Mouse (Mus musculus) limb, embryonic 15.5 days (tissue): ENCODE results near the gene Sema3d. TPM values are rescaled to one million over a fixed set of nuclear protein-coding genes. Genes with fewer than 3 reads are reported as not detected.

Experiments
- ATAC-seq: fragments of 200-750 bp; cut with Nextera tagmentation; 2 replicates; pipeline ENCODE4 v1.8.0; 2017; ENCODE audit warnings: low read depth, moderate TSS enrichment; ENCODE audit not compliant: insufficient number of reproducible peaks, low FRiP score, low TSS enrichment
- H3K27ac ChIP-seq: fragments of 300-500 bp; sonication (generic); 2 replicates; pipeline ENCODE4 v1.5.1; 2015; ENCODE audit warnings: moderate library complexity, mild to moderate bottlenecking, inconsistent platforms
- H3K27me3 ChIP-seq: fragments of 300-500 bp; sonication (generic); 2 replicates; pipeline ENCODE4 v1.6.1; 2015; ENCODE audit warnings: inconsistent platforms
- H3K36me3 ChIP-seq: fragments of 300-500 bp; sonication (generic); 2 replicates; pipeline ENCODE4 v1.6.1; 2015; ENCODE audit warnings: inconsistent platforms
- H3K4me1 ChIP-seq: fragments of 300-500 bp; sonication (generic); 2 replicates; pipeline ENCODE4 v1.6.1; 2015; ENCODE audit warnings: inconsistent platforms
- H3K4me2 ChIP-seq: fragments of 300-500 bp; sonication (generic); 2 replicates; pipeline ENCODE4 v1.6.1; 2015; ENCODE audit warnings: mild to moderate bottlenecking, inconsistent platforms
- H3K4me3 ChIP-seq: fragments of 300-500 bp; sonication (generic); 2 replicates; pipeline ENCODE4 v1.5.1; 2015; ENCODE audit warnings: mild to moderate bottlenecking, inconsistent platforms
- H3K9ac ChIP-seq: fragments of 300-500 bp; sonication (generic); 2 replicates; pipeline ENCODE4 v1.6.1; 2015; ENCODE audit warnings: inconsistent platforms
- H3K9me3 ChIP-seq: fragments of 300-500 bp; sonication (generic); 2 replicates; pipeline ENCODE4 v1.6.1; 2016; ENCODE audit warnings: inconsistent platforms
- WGBS: fragments of 180-500 bp; shearing (Covaris S2); methylation state at CpG from one replicate; pipeline ENCODE4 v1.1.7; 2015; 5-methylcytosine and 5-hydroxymethylcytosine counted together
- polyA plus RNA-seq: library from polyadenylated mRNA; unstranded; fragments of >200 nt; fragmentation: Nextera tagmentation; extraction: Ambion mirVana; gene quantifications from 2 replicates; pipeline ENCODE4 v1.2.1, GENCODE M21; 2015

The Sema3d gene
- polyA plus RNA-seq = 25.2 and 30.2 TPM in 2 replicates

DNA sequence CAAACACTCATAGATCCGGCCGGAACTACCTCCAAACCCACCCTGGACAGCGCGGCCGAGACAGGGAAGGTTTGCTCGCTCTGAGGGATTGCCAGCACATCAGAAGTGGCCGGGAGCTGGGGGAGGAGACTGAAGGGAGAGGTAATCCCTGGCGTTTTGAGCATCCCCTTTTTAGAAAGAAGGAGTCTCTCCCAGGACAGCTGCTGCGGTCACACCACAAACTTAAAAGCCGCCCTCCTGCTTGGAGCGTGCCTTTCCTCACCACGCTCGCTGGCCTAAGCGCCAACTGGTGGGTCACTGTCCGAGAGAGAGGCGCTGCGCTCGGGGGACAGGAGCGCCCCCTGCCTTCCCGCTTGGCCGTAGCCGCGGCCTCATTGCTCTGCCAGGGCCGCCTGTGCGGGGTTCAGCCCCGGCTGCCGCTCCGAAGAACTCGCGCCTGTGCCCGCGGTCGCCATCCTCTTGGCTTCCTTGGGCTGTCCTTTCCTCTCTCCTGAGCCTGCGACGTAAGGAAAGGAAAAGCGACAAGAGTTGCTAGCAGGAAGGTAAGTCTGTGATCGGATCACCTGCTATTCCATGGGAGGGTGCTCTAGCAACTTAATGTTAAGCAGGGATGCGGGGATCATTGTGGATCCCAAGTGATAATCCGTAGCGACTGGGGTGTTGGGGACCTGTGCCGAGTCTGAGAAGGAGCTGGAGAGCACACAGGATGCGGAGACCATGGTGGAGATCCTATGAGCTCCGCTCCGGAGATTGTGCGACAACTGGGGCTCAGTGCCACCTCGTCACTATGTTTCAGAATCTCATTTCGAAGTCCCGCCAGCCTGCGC, at the start of gene Sema3d:
Sema3d (plus strand) TSS at position 253 of the 827 bp plus-strand sequence.
- no peaks in the 10 kb centered on the region for H3K9me3 ChIP-seq
- peak within 1 kb of the TSS; percentile 80 for H3K4me2 ChIP-seq
- under 1% methylated on average over 49 of the region's 49 CpGs for WGBS
- H3K36me3 ChIP-seq = no peaks in the 10 kb centered on the region
- no peaks in the 10 kb centered on the region for H3K27me3 ChIP-seq
- H3K9ac ChIP-seq = peak within 1 kb of the TSS; percentile 66
- H3K4me1 ChIP-seq = peaks cover 6% of the 10 kb centered on the region; the same call in 1 of the 2 replicates
- peak within 1 kb of the TSS; percentile 63 for H3K4me3 ChIP-seq
- peak within 1 kb of the TSS; percentile 79 for H3K27ac ChIP-seq
- peak; percentile 88 for ATAC-seq

DNA sequence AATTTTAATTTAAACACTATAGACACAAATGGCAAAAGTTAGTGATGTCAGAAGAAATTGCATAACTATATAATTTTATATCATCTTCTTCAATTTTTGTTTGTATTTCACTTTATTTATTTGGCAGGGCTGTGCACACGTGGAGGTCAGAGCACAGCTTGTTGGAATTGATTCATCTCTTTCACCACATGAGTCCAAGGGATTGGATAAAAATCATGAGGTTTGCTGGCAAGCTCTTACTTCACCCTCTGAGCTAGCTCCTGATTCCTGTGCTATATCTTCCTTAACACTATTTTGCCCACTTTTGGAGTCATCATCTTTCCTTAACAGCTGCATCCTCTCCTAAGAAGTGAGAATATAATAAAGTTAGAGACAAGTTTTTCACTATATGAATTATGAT, 5.9 kb upstream of the Sema3d start:
- no peak for ATAC-seq
- H3K4me3 ChIP-seq = no peak overlapping the region
- no peaks in the 10 kb centered on the region for H3K4me1 ChIP-seq
- no peaks in the 10 kb centered on the region for H3K27me3 ChIP-seq
- 58% methylated on average over 1 of the region's 1 CpGs for WGBS
- no peak overlapping the region for H3K4me2 ChIP-seq
- H3K27ac ChIP-seq = no peak overlapping the region
- H3K9ac ChIP-seq = no peak overlapping the region
- no peaks in the 10 kb centered on the region for H3K36me3 ChIP-seq
- H3K9me3 ChIP-seq = no peaks in the 10 kb centered on the region

DNA sequence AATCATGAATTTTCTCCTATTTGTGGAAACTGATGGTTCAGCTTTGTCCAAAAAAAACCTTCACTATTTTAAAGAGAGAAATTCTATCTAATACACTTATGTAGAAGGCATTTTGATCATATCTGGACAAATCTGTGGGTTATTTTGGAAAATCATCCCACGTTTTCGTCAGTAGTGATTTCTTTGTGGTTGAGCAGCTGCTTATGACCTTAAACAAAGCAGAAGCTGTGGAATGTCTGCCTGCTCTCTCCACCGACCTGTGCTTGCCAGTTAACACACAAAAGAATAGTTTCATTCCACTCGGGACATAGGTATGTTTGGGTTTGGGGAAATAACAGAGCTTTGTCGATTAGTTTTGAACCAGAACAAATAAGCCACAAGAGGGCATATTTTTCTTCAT, 4.3 kb upstream of the Sema3d start:
- H3K4me1 ChIP-seq = 0 out of 2 replicates have a peak, but pooled peaks cover 3% of the 10 kb centered on the region
- no peak overlapping the region for H3K9ac ChIP-seq
- no peaks in the 10 kb centered on the region for H3K27me3 ChIP-seq
- H3K9me3 ChIP-seq = no peaks in the 10 kb centered on the region
- H3K4me2 ChIP-seq = no peak overlapping the region
- ATAC-seq = no peak
- H3K27ac ChIP-seq = no peak overlapping the region
- 44% methylated on average over 5 of the region's 5 CpGs for WGBS
- H3K36me3 ChIP-seq = no peaks in the 10 kb centered on the region
- no peak overlapping the region for H3K4me3 ChIP-seq

DNA sequence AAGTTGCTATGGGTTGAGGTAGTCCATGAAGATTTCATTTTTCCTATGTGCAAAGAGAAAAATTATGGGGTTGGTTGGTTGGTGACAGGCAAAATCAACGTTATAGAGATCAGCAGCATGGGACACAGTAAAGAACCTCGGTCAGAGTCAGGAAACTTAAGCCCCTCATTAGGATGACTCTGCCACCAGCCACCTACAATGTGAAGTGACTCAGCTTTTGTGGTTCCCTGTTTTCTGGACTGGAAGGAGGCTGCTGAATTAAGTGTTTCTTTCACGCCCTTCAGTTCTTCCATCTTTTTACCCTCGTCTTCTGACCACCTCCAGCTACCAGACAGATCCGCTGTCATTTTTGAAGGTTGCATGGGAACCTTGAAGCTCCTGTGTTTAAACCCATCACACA, 1.2 kb upstream of the Sema3d start:
- Histone ChIP-seq H3K27ac (no peak overlapping the region), H3K4me3 (no peak overlapping the region), H3K9me3 (no peaks in the 10 kb centered on the region), H3K9ac (no peak overlapping the region), H3K27me3 (no peaks in the 10 kb centered on the region), H3K4me2 (no peak overlapping the region), H3K4me1 (peaks cover 6% of the 10 kb centered on the region; the same call in 1 of the 2 replicates), H3K36me3 (no peaks in the 10 kb centered on the region)
- no peak for ATAC-seq
- WGBS = 82% methylated on average over 5 of the region's 5 CpGs

DNA sequence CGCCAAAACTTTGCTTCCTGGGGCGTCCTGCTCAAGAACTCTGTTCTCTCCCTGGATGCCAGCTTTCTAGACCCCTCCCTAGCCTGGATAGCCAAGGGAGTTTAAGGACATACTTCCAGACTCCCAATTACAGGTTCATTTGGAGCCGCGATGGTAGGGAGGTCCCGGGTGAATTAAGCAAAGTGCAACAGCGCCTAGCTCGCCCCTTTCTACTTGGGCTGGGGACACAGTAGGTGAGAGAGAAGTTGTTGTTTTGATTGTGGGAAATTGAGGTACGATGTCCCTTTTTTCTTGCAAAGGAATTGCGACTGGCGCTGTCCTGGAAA, 738 bp downstream of the Sema3d start:
- H3K36me3 ChIP-seq = no peaks in the 10 kb centered on the region
- H3K4me1 ChIP-seq = peaks cover 6% of the 10 kb centered on the region; the same call in 1 of the 2 replicates
- ATAC-seq = no peak
- peak overlapping the region; percentile 79 for H3K27ac ChIP-seq
- H3K4me3 ChIP-seq = peak overlapping the region; percentile 63
- H3K9ac ChIP-seq = peak overlapping the region; percentile 66
- no peaks in the 10 kb centered on the region for H3K27me3 ChIP-seq
- 1% methylated on average over 10 of the region's 10 CpGs for WGBS
- peak overlapping the region; percentile 80 for H3K4me2 ChIP-seq
- no peaks in the 10 kb centered on the region for H3K9me3 ChIP-seq

DNA sequence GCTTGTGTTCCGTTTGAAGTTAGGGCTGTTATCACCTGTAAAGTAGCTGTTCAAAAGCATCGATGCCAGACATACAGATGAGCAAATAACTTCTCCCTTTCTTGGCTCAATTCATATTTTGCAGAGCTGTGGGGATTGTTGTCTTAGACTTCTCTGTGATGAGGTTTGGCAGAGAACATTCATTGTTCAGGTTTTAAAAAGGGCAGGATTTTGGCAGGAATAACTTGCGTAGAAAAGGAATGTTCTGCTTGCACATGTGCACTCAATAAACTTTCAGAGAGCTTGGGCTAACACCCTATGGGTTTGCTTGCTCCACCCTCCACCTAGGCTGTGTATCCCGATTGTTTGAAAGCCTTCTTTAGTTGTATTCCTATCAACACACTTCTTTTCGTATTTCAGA, 9.5 kb downstream of the Sema3d start:
- Histone ChIP-seq H3K36me3 (no peaks in the 10 kb centered on the region), H3K4me2 (no peak overlapping the region), H3K27me3 (no peaks in the 10 kb centered on the region), H3K27ac (no peak overlapping the region), H3K9ac (no peak overlapping the region), H3K4me3 (no peak overlapping the region), H3K4me1 (0 out of 2 replicates have a peak, but pooled peaks cover 4% of the 10 kb centered on the region), H3K9me3 (no peaks in the 10 kb centered on the region)
- 49% methylated on average over 5 of the region's 5 CpGs for WGBS
- no peak for ATAC-seq

DNA sequence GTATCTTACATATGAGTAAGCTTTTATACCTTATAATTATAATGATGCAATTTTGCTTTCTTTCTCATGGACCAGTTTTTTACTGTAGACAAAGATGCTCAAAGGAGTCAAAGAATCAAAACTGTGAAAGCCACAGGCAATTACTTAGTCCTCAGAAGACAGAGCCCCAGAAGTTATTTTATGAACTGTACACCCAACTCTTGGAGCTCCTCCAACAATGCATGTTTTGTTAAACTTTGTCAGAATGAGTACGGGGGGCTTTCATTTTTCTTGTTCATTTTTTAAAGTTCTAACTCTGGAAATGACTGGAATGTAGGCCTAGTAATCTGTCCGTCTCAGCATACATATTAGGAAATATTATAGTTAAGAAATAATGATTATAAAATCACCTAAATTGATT, 16.1 kb downstream of the Sema3d start:
- Histone ChIP-seq H3K27ac (no peak overlapping the region), H3K4me1 (no peaks in the 10 kb centered on the region)
- 44% methylated on average over 2 of the region's 2 CpGs for WGBS

DNA sequence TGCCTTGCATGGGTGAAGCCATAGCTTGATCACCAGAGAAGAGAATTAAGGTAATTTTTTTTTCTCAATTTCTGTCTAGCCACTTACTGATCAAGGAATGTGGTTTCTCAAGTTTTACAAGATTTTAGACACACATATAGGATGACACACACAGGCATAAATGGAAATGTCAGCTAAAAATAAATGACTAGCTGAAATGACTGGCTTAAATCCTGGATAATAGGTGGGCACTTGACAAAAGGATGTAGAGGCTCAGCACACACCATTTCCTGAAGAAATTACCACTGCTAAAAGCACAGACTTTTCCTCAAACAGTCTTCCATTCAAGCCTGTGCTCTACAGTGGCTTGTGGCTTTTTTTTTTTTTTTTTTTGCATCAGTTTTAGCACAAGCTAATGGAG, 21.0 kb downstream of the Sema3d start:
- Histone ChIP-seq H3K27me3 (no peaks in the 10 kb centered on the region), H3K9me3 (no peaks in the 10 kb centered on the region), H3K27ac (no peak overlapping the region), H3K4me1 (0 out of 2 replicates have a peak, but pooled peaks cover 2% of the 10 kb centered on the region), H3K36me3 (no peaks in the 10 kb centered on the region), H3K9ac (no peak overlapping the region), H3K4me2 (no peak overlapping the region), H3K4me3 (no peak overlapping the region)
- ATAC-seq = no peak

More for the DNA sequence above, 16.1 kb downstream of the Sema3d start:
- ATAC-seq = no peak
- Histone ChIP-seq H3K4me2 (no peak overlapping the region), H3K9me3 (no peaks in the 10 kb centered on the region), H3K9ac (no peak overlapping the region), H3K27me3 (no peaks in the 10 kb centered on the region), H3K4me3 (no peak overlapping the region), H3K36me3 (no peaks in the 10 kb centered on the region)

DNA sequence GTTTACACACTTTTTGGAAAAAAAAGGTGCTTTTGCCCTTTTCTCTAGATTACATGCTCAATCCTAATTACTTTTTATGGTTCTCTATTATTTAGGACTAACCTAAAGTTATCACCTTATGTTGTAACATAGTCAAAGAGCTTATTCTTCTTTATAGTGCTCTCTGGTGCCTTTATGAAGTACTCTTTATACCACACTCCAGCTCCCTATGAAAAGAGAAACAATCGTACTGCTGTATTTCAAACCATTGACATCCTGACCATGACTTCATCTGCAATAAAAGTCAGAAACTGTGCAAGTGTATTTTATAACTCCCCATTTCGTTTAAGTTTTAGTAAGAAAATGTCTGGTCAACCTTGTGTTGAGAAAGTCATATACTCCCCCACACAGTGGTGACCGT, 29.4 kb downstream of the Sema3d start:
- Histone ChIP-seq H3K9ac (no peak overlapping the region), H3K4me1 (no peaks in the 10 kb centered on the region), H3K9me3 (no peaks in the 10 kb centered on the region), H3K27me3 (no peaks in the 10 kb centered on the region), H3K36me3 (no peaks in the 10 kb centered on the region), H3K27ac (no peak overlapping the region), H3K4me2 (no peak overlapping the region), H3K4me3 (no peak overlapping the region)
- ATAC-seq = no peak
- 47% methylated on average over 3 of the region's 3 CpGs for WGBS

DNA sequence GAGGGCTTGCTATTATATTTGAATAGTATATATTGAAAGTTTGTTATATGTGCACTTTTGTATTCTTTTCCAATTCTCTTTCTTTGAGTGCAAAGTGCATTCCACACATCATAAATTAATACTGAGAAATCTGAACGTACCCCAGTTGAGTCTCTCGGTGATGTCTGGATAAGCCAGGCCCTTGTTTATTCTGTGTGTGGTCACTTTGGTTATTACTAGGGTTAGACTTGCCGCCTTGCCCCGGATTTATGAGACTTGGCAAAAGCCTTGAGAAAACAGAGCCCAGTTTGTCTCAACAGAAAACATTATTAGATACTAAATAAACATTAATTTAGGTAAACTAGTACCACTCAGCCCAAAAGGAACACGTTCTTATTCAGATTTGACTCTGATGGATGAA, 40.1 kb downstream of the Sema3d start:
- H3K4me1 ChIP-seq = no peaks in the 10 kb centered on the region
- no peak for ATAC-seq

DNA sequence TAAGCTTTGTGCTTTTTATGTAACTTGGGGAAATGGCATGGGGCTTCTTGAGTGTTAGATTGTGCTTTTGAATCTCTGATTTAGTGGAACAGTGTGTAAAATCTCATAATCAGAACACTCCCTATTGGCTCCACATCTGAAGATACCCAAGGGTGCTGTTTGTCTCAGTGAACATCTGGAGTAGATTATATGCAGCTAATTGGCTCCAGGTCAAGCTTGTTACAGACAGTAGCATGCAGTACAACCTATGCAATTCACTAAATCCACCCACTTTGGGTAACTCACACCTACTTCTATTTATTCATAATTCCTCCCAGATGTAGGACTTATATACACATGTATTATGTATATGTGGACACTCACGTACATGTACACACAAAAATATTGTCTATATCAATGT, 58.6 kb downstream of the Sema3d start:
- no peak for ATAC-seq
- Histone ChIP-seq H3K9me3 (no peaks in the 10 kb centered on the region), H3K4me3 (no peak overlapping the region), H3K27ac (no peak overlapping the region), H3K4me2 (no peak overlapping the region), H3K27me3 (no peaks in the 10 kb centered on the region), H3K4me1 (0 out of 2 replicates have a peak, but pooled peaks cover 4% of the 10 kb centered on the region), H3K9ac (no peak overlapping the region), H3K36me3 (no peaks in the 10 kb centered on the region)
- WGBS = 26% methylated on average over 1 of the region's 1 CpGs

More for the DNA sequence above, 40.1 kb downstream of the Sema3d start:
- H3K36me3 ChIP-seq = no peaks in the 10 kb centered on the region
- no peak overlapping the region for H3K9ac ChIP-seq
- no peaks in the 10 kb centered on the region for H3K27me3 ChIP-seq
- 51% methylated on average over 5 of the region's 5 CpGs for WGBS
- no peak overlapping the region for H3K4me2 ChIP-seq
- no peak overlapping the region for H3K27ac ChIP-seq
- H3K9me3 ChIP-seq = no peaks in the 10 kb centered on the region
- no peak overlapping the region for H3K4me3 ChIP-seq

DNA sequence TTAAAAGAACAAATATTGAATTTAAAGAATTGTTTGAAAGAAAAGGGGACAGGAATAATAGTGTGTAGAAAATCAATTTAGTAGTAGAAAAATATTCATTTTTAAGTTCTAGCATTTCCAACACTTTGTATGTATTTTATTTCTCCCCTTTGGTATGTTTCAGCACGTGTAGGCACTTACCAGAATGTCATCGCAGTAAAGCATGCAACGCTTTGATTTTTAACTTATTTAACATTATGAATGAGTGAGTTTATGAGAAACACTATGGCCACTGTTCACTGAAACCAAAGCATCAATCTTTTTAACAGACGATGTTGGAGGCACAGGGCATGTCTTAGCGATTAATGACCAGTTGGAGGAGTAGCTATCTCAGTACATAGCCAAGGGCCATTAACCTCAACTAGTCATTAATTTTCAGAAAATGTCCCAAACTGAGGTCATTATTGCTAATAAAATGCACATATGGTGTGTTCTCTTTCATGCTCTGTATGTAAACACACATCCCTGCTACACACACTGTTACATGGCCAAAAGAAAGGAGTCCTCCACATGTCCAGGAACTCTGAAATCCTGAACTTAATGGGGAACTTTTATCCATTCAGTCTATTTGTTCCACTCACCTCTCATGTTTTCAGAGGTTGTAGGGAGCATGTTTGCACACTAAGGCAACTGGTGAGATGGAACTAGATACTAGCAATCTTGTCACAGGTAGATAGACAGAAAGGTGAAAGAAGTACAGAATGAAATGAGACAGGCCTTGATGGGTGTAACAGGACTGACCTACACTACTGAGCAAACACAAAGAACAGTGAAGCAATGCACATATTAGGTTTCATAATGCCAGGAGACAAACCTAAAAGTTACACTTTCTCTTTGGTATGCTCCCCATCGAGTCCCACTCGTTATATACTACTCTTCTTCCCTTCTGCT, 59.3 kb downstream of the Sema3d start:
- no peak overlapping the region for H3K4me2 ChIP-seq
- no peak for ATAC-seq
- no peaks in the 10 kb centered on the region for H3K27me3 ChIP-seq
- WGBS = 29% methylated on average over 7 of the region's 7 CpGs
- no peak overlapping the region for H3K4me3 ChIP-seq
- no peak overlapping the region for H3K27ac ChIP-seq
- no peak overlapping the region for H3K9ac ChIP-seq
- no peaks in the 10 kb centered on the region for H3K9me3 ChIP-seq
- 0 out of 2 replicates have a peak, but pooled peaks cover 4% of the 10 kb centered on the region for H3K4me1 ChIP-seq
- no peaks in the 10 kb centered on the region for H3K36me3 ChIP-seq
